Mouse (Mus musculus) stomach, adult 2 months (tissue): ENCODE measurements around the gene Olfr1325. TPM values are rescaled to one million over a fixed set of nuclear protein-coding genes. Genes with fewer than 3 reads are reported as not detected.

Experiments used
- polyA plus RNA-seq: library from polyadenylated mRNA; depleted of rRNA; stranded (reverse); fragments of >200 nt; gene quantifications from 2 replicates; pipeline ENCODE4 v1.2.3, GENCODE M21; 2012; rRNA removed

Olfr1325 gene
- polyA plus RNA-seq = not detected in 2 replicates

GRCm38 (mm10) chrX:74592379-74592778, at the start of gene Olfr1325:
TSS of gene Olfr1325 (plus strand) at chrX:74592679.

GRCm38 (mm10) chrX:74574788-74575187, 17.7 kb upstream of the Olfr1325 start, which contains the start of gene Olfr1326-ps1:
TSS of gene Olfr1326-ps1 (minus strand) at chrX:74574888.

GRCm38 (mm10) chrX:74645466-74646323, 53.2 kb downstream of the Olfr1325 start, which contains the start of gene Gm5640:
TSS of gene Gm5640 (minus strand) at chrX:74645635.

Other genes starting within 250 kb of the Olfr1325 start
- 15.4 and 21.1 TPM in 2 replicates for gene Lage3, start 239.1 kb upstream of the Olfr1325 start, polyA plus RNA-seq
- gene Ubl4a, start 219.5 kb upstream of the Olfr1325 start, polyA plus RNA-seq = 19.6 and 20.0 TPM in 2 replicates
- gene Slc10a3, start 219.3 kb upstream of the Olfr1325 start, polyA plus RNA-seq = 8.9 and 12.9 TPM in 2 replicates
- 17.4 and 18.0 TPM in 2 replicates for gene Fam3a, start 199.4 kb upstream of the Olfr1325 start, polyA plus RNA-seq
- gene Ikbkg, start 199.4 kb upstream of the Olfr1325 start, polyA plus RNA-seq = 3.4 and 5.9 TPM in 2 replicates
- 20.4 and 29.5 TPM in 2 replicates for gene G6pdx, start 163.5 kb upstream of the Olfr1325 start, polyA plus RNA-seq
- not detected in 2 replicates for gene Gm6880, start 111.3 kb upstream of the Olfr1325 start, polyA plus RNA-seq
- not detected in 2 replicates for gene Olfr1326-ps1, start 17.8 kb upstream of the Olfr1325 start, polyA plus RNA-seq
- gene Gm5640, start 53.0 kb downstream of the Olfr1325 start, polyA plus RNA-seq = not detected in 2 replicates
- gene Gm6890, start 148.2 kb downstream of the Olfr1325 start, polyA plus RNA-seq = not detected in 2 replicates
- gene Gm5936, start 244.5 kb downstream of the Olfr1325 start, polyA plus RNA-seq = not detected in 2 replicates